Mouse (Mus musculus) cerebellum, adult 2 months (tissue): ENCODE data around the gene 2410002F23Rik.

Source experiments
- CTCF ChIP-seq: fragments of 200-500 bp; IDR thresholded peaks from 2 replicates; pipeline ENCODE4 v1.5.1; 2011; ENCODE audit warnings: low read depth, mild to moderate bottlenecking, control low read depth, low read length, moderate library complexity, borderline replicate concordance; ENCODE audit not compliant: insufficient read depth
- POLR2A ChIP-seq: fragments of 200-500 bp; IDR thresholded peaks from 2 replicates; pipeline ENCODE4 v1.6.1; 2011; ENCODE audit warnings: low read length, control low read depth, borderline replicate concordance; ENCODE audit not compliant: insufficient read depth

DNA sequence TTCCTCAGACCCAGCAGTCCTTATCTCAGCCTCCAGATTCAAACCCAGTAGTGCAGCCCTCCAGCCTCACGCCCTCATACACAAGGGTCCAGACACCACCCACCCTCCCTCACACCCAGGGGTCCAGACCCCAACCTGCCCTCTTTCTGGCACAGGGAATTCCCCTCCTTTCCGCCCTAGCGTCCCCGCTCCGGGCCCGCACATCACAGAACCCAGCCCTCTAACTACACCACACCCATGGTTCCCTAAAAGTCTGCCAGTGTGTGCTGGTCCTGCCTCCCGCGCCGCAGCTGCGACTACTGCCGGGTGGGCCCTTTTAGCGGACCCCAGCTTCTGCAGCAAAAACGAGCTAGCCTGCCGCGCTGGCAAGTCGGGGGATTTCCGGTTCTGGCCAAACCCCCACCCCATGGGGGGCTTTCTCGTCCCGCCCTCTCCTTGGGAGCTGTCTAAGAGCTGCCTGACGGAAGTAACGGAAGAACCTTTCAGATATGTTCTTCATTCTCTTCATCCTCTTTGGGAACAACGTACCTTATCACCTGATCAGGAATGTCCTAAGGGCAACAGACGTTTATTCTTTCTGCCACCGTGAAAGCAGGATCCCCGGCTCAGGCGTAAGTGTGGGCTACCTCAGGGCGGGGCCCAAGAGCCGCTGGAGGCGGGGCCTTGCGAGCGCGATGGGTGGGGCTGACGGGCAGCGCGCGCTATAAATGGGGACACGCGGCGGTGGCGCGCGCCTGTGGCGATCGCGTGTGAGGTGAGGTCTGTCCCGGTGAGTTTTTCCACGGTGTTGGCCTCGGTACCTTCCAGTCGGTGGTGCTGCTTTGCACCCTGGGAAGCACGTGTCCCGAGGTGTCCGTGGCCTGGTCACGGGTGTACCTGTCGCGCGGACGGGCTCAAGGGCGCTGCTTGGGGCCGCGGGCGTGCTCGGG, at the start of gene 2410002F23Rik, which contains the start of gene 1700028J19Rik:
- TF ChIP-seq CTCF (no peak), POLR2A (peak; percentile 94)
